Mouse (Mus musculus) R1 (cell line): Measurements from ENCODE around the gene 4930595D18Rik.

Source experiments
- DNase-seq: peaks from one replicate; pipeline ENCODE4 v3.0.0-alpha.2; 2018; ENCODE audit warnings: low read depth, low spot score

The 4930595D18Rik gene

DNA sequence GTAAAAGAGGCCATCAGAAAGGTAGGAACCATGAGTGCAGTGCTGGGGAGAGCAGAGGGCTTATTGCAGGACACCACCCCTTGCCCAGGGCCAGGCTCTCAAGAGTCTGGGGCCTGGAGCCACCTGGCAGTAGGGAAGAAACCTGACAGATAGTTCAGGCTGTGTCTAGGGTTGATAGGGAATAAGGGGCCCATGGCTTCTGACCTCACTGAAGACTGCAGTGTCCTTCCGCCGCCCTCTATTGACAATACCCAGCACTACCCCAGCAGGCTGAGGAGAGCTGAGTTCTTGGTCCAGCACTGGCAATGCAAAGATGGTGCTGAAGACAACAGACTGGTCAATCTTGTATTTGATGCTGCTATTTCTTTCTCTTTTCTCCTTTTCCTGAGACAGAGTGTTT is 47.2 kb downstream of the 4930595D18Rik start:
- no peak for DNase-seq

DNA sequence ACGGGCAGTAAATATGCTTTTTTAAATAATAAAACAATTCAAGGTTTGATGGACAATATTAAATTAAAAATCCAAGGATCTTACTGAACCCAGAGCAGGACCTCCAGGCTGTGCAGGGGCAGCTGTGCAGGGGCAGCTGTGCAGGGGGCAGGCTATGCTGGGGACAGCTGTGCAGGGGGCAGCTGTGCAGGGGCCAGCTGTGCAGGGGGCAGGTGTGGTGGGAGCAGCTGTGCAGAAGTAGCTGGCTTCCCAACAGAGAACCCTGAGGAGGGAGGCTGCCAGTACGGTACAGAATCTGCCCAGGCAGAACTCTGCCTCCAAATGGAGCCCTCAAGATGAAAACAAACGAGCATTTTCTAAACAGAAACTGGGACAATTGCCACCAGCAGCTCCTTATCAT is 48.3 kb downstream of the 4930595D18Rik start:
- DNase-seq, result no peak

DNA sequence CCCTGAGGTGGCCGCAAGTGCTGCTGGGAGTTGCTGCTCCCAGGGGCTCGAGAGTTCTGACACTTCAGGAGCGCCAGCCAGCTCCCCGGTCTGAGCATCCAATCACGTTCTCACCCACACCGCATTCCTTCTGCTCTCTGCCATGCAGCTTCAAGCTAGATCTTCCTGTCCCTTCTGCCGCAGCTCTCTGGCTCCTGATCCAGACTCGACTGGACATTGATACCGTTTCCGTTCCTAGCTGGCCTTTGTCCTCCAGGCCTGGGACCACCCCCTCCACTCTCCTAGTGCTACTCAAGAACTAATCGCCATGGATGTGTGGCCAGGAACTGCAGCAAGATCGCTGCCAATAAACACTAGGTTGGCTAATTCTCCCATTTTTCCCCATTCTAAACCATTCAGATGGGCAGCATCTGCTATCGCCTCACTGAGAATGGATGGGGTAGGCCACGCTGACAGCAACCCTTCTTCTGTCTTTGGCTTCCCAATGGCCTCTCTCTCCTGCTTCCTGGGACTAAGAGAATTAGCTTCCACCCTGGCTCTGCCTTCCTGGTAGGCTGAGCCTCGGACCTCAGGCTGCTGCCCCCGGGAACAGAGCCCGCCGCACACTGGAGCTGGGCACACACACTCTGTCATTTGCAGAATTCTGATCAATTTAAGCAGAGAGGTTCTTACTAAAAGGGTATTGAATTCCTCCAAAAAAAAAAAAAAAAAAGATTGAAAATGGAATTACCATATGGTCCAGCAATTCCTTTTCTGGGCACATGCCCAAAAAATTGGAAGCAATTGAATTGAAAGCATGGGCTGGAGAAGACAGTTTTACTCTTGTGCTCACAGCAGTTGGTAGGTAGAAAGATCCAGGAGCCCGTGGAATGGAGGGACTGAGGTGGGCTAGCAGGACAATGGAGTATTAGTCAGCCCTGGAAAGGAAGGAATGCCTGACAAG is 49.2 kb downstream of the 4930595D18Rik start:
- DNase-seq, result no peak

GRCm38 (mm10) chr12:111134169-111134568 is 50.1 kb downstream of the 4930595D18Rik start:
- DNase-seq, result no peak

DNA sequence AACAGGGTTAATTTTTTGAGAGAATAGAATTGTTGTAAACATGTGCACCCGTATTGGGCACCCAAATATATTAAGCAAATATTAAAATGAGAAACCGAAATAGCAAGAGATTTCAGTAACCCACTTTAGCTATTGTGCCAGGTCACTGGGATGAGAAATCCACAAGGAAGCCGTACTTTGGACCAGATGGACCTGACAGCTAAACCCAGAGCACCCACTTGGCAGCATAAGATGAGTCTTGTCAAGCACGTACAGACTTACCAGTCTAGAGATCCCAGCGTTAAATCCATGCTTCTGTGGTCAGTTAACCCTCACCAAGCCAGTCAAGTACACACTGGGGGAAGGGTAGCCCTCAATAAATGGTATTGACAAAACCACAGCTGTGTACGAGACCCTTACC is 58.6 kb downstream of the 4930595D18Rik start:
- DNase-seq, result no peak

DNA sequence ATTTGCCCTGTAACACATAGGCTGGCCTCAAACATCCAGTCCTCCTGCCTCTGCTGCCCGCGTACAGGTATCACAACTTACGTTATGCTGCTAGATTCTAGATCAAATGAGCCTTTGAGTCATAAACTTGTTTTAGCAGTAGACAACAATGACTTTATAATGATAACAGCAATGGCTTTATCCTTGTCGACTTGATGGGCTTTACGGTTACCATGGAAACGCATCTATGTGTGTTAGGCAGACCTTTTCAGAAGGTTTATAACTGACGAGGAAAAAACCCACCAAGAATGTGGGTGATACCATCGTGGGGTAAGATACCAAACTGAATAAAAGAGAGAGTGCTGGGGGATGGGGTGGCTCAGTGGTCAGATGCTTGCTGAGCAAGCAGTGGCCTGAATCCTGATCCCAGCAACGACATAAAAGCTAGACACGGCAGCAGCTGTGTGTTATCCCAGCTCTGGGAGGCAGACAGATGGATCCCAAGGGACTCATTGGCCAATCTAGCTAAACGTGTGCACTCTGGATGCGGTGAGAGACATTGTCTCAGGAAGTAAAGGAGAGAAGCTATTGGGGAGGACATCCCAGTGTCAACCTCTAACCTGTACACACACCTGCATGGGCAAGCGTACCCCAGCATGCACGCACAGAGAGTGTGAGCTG is 59.6 kb downstream of the 4930595D18Rik start:
- DNase-seq, result no peak

DNA sequence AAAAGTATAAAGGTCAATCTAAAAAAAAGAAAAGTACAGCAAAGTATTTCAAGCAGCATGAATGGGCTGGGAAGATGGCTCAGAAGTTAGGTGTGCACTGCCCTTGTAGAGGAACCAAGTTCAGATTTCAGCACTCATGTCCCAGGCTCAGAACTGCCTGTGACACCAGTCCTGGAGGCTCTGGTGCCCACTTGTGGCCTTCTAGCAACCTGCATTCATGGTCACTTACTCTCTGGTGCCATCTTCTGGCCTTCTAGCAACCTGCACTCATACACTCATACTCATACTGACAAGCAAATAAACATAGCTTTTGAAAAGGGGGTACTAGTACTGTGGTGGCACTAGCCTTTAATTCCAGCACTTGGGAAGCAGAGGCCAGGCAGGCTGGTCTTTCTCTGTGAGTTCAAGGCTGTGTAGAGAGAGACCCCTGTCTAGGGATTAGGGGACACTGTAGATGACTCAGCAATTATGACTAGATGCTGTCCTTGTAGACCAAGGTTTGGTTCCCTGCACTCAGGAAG is 61.9 kb downstream of the 4930595D18Rik start:
- DNase-seq, result peak; percentile 86

- no peak for DNase-seq
Observed at GRCm38 (mm10) chr12:111120976-111121645, 63.2 kb downstream of the 4930595D18Rik start.

DNA sequence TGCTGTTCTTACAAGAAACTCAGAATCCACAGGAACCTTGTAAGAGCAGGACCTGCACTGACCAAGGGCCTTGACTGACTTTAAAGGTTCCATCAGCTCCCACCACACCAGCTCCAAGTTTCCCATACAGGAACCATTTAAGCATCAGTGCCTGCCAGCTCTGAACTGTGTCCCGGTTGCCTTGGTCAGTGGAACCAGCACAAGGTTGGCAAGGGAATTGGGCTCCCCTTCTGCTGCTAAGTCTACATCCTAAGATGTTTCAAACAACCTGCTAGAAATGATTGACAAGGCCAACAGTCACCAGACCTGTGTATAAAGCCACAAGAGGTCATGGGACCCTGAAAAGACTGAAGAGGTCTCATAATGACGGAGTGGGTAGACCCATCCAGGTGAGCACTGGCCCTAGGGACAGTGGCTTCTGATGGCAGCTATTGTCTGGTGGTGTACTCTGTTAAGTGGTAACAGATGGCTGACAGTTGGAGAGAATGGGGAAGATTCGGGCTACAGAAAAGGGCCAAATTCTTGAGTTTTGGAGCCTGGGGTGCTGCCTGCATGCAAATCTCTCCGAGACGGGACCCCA is 64.7 kb downstream of the 4930595D18Rik start:
- no peak for DNase-seq

DNA sequence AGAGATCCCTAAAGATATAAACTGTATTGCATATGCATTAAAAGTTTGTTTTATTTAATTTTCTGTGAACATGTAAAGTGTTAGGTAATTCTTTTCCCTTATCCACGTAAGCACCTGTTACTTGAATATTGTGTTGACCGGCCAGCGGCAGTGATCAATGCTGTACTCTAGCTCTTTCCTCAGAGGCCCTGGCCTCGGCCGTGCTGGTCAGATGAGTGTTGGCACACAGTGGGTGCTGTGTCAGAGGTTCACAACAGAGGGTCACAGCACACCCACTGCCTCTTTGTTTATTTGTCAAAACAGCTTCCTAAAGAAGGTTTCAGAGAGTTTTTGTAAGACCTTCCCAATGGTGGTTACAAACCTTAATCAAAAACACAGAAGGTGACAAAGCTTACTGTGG is 69.7 kb downstream of the 4930595D18Rik start:
- no peak for DNase-seq

DNA sequence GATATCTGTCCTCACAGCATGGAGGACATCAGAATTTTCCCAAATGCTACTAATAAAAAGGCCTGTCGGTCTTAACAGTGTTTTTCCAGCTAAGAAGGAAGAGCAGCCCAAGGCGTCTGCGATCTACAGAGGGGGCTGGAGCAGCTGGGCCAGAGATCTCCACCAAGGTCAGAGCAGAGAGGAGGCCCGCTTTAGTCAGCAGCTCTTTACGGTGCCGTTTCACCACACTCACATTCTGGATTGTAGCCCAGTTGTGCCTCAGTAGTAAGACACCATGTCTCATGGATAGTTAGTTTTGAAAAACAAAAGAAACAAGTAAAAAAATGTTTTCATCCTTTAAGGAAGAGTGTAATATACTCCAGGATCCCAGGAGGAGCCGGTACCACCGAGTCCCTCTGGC is 73.1 kb downstream of the 4930595D18Rik start:
- no peak for DNase-seq
